Mouse (Mus musculus) MN1 (cell line): ENCODE measurements around the gene Ctc1.
A peak's percentile ranks its signal among the peaks of the same experiment; 100 is the strongest.

Source experiments
- DNase-seq: peaks from one replicate; pipeline ENCODE4 v3.0.0-alpha.2; 2016; ENCODE audit warnings: low spot score

The Ctc1 gene

GRCm38 (mm10) chr11:69008182-69009121 lies 7.3 kb upstream of the Ctc1 start, which contains the start of gene Pfas:
Pfas (minus strand) TSS chr11:69008460.
- peak; percentile 95 for DNase-seq

- DNase-seq = no peak
Measured at GRCm38 (mm10) chr11:69009508-69009907, 6.2 kb upstream of the Ctc1 start.

- DNase-seq = peak; percentile 55
Measured at GRCm38 (mm10) chr11:69010400-69011323, 5.0 kb upstream of the Ctc1 start.

- DNase-seq = peak; percentile 34
Measured at GRCm38 (mm10) chr11:69011445-69011844, 4.3 kb upstream of the Ctc1 start.

GRCm38 (mm10) chr11:69012071-69012601 lies 3.6 kb upstream of the Ctc1 start:
- peak; percentile 91 for DNase-seq

GRCm38 (mm10) chr11:69016755-69017154 lies 1.0 kb downstream of the Ctc1 start:
- no peak for DNase-seq

- no peak for DNase-seq
Measured at GRCm38 (mm10) chr11:69020691-69021090, 5.0 kb downstream of the Ctc1 start.

GRCm38 (mm10) chr11:69026562-69026961 lies 10.9 kb downstream of the Ctc1 start:
- no peak for DNase-seq

- DNase-seq = peak; percentile 41
Measured at GRCm38 (mm10) chr11:69028805-69029204, 13.1 kb downstream of the Ctc1 start.

GRCm38 (mm10) chr11:69033552-69033951 lies 17.8 kb downstream of the Ctc1 start:
- no peak for DNase-seq

- no peak for DNase-seq
Measured at GRCm38 (mm10) chr11:69034585-69034984, 18.9 kb downstream of the Ctc1 start.

GRCm38 (mm10) chr11:69035411-69035810 lies 19.7 kb downstream of the Ctc1 start:
- DNase-seq = no peak

GRCm38 (mm10) chr11:69035849-69036248 lies 20.1 kb downstream of the Ctc1 start:
- peak; percentile 87 for DNase-seq

- peak; percentile 89 for DNase-seq
Measured at GRCm38 (mm10) chr11:69036486-69037230, 20.9 kb downstream of the Ctc1 start.

GRCm38 (mm10) chr11:69037231-69038061 lies 21.7 kb downstream of the Ctc1 start:
- DNase-seq = peak; percentile 91

- DNase-seq = peak; percentile 16
Measured at GRCm38 (mm10) chr11:69038173-69038572, 22.5 kb downstream of the Ctc1 start.

- DNase-seq = peak; percentile 92
Measured at GRCm38 (mm10) chr11:69045531-69046394, 30.1 kb downstream of the Ctc1 start, which contains the start of gene Aurkb. Aurkb (plus strand) TSS chr11:69045647.

GRCm38 (mm10) chr11:69046395-69046774 lies 30.7 kb downstream of the Ctc1 start:
- no peak for DNase-seq

GRCm38 (mm10) chr11:69047592-69047991 lies 31.9 kb downstream of the Ctc1 start:
- DNase-seq = no peak

- DNase-seq = no peak
Measured at GRCm38 (mm10) chr11:69048151-69048550, 32.4 kb downstream of the Ctc1 start.
